Mouse (Mus musculus) right cerebral cortex, adult 2 months (tissue): ENCODE measurements around the gene Gm6583.
A peak's percentile ranks its signal among the peaks of the same experiment; 100 is the strongest.
"Not testable (repeated sequence)": the region's sequence is repeated elsewhere in the genome, so short reads cannot be mapped to it uniquely, and the experiment has no call there.

Experiments used
- DNase-seq, 2 experiments: peaks; one replicate each; pipeline ENCODE4 v3.0.0; 2021 to 2022; ENCODE audit warnings: low spot score in 2 of 2

Gene Gm6583

GRCm38 (mm10) chr5:112325546-112326445 lies 30.0 kb downstream of the Gm6583 start, which contains the start of gene Tfip11:
Gene Tfip11, plus strand, starts transcription at chr5:112326358.
- DNase-seq, result peak; percentile 98

GRCm38 (mm10) chr5:112324637-112325545 lies 30.9 kb downstream of the Gm6583 start:
- no peak for DNase-seq

- no peak for DNase-seq
These were observed 32.6 kb downstream of the Gm6583 start for GRCm38 (mm10) chr5:112323246-112323645.

DNA sequence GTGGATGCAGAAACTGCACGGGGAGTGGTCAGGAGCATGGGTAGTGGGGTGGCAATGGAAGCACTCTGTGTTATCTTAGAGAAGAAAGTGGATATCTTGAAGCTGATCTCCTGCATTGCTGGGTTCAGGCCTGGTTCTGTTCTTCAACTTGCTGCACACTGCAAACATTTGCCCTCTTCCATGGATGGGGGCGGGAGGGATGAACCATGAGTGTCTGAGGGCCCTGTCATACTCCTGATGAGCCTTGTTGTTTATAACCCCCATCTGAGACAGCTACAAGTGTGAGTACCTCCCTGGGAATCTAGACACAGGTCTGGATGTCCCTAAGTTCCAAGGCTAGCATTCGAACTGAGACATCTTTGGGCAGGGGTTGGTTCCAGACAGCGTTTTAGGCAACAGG lies 34.5 kb downstream of the Gm6583 start:
- DNase-seq, result no peak

GRCm38 (mm10) chr5:112320936-112321335 lies 34.9 kb downstream of the Gm6583 start:
- DNase-seq, result peak; percentile 73 to 85

GRCm38 (mm10) chr5:112320379-112320778 lies 35.5 kb downstream of the Gm6583 start:
- DNase-seq, result no peak

- not testable (repeated sequence) for DNase-seq
These were observed 36.5 kb downstream of the Gm6583 start for GRCm38 (mm10) chr5:112319343-112319742.

DNA sequence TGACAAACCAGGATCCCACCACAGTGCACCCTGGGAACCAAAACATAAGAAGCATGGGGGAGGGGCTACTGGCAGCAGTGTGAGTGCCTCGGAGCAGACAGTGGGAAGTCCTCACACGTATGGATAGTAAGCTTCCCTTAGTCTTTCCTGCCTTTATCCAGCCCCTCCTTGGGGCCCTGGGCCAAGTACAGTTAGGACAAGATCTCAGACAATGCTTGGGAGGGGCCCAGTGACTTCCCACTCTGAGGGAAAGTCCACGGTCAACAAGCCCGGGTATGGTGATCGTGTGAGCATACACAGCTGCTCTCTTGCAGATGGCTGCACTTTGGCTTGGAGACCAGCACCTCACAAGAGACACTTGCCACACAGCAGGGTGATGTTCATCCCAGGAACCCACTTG lies 38.5 kb downstream of the Gm6583 start:
- DNase-seq, result no peak

DNA sequence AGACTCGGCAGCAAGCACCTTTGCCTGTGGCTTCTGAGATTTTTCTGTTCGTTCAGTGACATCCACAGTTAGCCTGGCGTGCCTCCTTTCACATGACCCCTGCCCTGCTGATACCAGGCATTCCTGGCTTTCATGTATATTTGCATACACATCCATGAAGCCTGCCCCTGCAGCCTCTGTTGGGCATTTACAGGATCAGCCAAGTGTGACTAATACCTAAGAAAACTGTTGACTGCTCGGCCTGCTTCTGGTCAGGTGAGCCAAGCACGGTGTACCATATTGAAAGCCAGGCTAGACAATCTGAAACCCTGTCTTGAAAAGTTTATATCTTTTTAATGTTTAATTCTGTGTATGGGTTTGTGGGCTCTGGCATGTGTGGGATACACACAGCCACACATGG lies 39.4 kb downstream of the Gm6583 start:
- no peak for DNase-seq

DNA sequence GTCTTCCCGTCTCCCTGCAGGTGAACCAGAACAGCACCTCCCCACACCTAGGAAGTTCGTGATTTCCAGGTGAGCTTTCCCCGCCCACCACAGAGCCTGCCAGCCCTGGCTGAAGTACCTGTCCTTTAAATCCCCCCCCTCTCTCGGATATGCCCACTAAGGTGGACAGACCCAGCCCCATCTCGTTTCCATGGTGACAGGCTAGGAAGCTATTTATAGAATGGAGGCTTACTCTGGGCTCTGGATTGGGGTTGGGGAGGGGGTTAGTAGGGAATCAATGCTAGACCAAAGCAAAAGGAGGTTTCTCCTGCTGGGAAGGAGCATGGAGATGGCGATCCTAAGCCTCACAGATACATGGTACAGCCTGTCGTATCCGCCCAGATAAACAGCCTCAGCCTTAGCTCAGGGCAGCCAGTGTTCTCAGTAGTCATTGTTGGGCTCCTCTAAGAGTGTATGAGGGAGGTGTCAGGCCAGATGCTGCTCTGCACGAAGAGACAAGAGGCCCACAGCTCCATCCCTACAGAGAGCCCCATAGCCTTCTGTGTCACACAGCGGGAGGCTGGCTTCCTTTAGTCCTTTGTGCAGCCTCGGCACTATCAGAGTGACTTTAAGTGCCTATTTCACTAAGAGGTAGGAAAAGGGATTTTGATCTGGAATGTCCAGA lies 42.5 kb downstream of the Gm6583 start:
- no peak for DNase-seq

DNA sequence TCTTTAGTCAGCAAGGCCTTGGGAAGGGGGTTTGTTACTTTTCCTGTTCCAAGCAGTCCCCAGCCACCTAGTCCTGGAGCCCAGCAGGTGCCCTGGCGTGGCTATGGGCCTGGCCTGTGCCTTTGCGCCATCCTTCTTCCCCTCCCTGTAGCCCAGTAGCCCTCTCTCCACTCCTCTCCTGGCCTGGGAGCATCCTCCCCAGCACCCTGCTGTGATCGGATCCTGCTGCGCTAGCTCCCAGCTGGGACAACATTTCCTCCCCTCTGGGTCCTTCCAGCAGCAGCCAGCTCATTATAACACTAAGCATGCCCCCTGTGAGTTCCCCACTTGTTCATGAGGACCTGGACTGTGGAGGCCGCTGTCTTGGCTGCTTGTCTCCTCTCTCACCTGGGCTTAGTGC lies 50.0 kb downstream of the Gm6583 start:
- DNase-seq, result no peak
